Mouse (Mus musculus): ENCODE results near the gene 4930469K13Rik. TPM values are rescaled to one million over a fixed set of nuclear protein-coding genes. Genes with fewer than 3 reads are reported as not detected.
A peak's percentile ranks its signal among the peaks of the same experiment; 100 is the strongest.

The 4930469K13Rik gene
- polyA plus RNA-seq, 1 experiment from 2014 or later: not detected

- H3K4me2 ChIP-seq: no peak overlapping the region
- WGBS (ENCODE audit: insufficient replicate concordance): 65% methylated on average over 3 of the region's 3 CpGs
- no peak overlapping the region for H3K4me3 ChIP-seq (ENCODE audit: low read depth, low read length)
- no peak overlapping the region for H3K9ac ChIP-seq (ENCODE audit: low read depth, low read length)
- H3K27me3 ChIP-seq (ENCODE audit: control insufficient read depth, insufficient read depth, low read length): no peaks in the 10 kb centered on the region
- no peak for ATAC-seq (replicated peaks; ENCODE audit: insufficient number of reproducible peaks, low FRiP score, low TSS enrichment)
- no peaks in the 10 kb centered on the region for H3K4me1 ChIP-seq (ENCODE audit: control insufficient read depth, insufficient read depth, low read length)
- no peaks in the 10 kb centered on the region for H3K36me3 ChIP-seq (ENCODE audit: control insufficient read depth, insufficient read depth, low read length)
- no peaks in the 10 kb centered on the region for H3K9me3 ChIP-seq (replicated peaks; ENCODE audit: control insufficient read depth, low read length)
- H3K27ac ChIP-seq (ENCODE audit: low read depth, low read length): no peak overlapping the region
Measured at GRCm38 (mm10) chr11:34087064-34087463, 11.3 kb downstream of the 4930469K13Rik start.

GRCm38 (mm10) chr11:34086164-34086751 is 12.1 kb downstream of the 4930469K13Rik start:
- H3K4me2 ChIP-seq: no peak overlapping the region
- H3K27ac ChIP-seq (ENCODE audit: low read depth, low read length): no peak overlapping the region
- no peaks in the 10 kb centered on the region for H3K27me3 ChIP-seq (ENCODE audit: control insufficient read depth, insufficient read depth, low read length)
- no peaks in the 10 kb centered on the region for H3K4me1 ChIP-seq (ENCODE audit: control insufficient read depth, insufficient read depth, low read length)
- ATAC-seq (replicated peaks; ENCODE audit: insufficient number of reproducible peaks, low FRiP score, low TSS enrichment): no peak
- H3K9me3 ChIP-seq (replicated peaks; ENCODE audit: control insufficient read depth, low read length): no peaks in the 10 kb centered on the region
- H3K4me3 ChIP-seq (ENCODE audit: low read depth, low read length): no peak overlapping the region
- no peaks in the 10 kb centered on the region for H3K36me3 ChIP-seq (ENCODE audit: control insufficient read depth, insufficient read depth, low read length)
- H3K9ac ChIP-seq (ENCODE audit: low read depth, low read length): no peak overlapping the region
- 65% methylated on average over 8 of the region's 8 CpGs for WGBS (ENCODE audit: insufficient replicate concordance)

GRCm38 (mm10) chr11:34084639-34085038 is 13.7 kb downstream of the 4930469K13Rik start:
- Histone ChIP-seq H3K27me3 (ENCODE audit: control insufficient read depth, insufficient read depth, low read length) (no peaks in the 10 kb centered on the region), H3K9me3 (replicated peaks; ENCODE audit: control insufficient read depth, low read length) (no peaks in the 10 kb centered on the region), H3K9ac (ENCODE audit: low read depth, low read length) (no peak overlapping the region), H3K27ac (ENCODE audit: low read depth, low read length) (no peak overlapping the region), H3K36me3 (ENCODE audit: control insufficient read depth, insufficient read depth, low read length) (no peaks in the 10 kb centered on the region), H3K4me1 (ENCODE audit: control insufficient read depth, insufficient read depth, low read length) (no peaks in the 10 kb centered on the region), H3K4me2 (no peak overlapping the region), H3K4me3 (ENCODE audit: low read depth, low read length) (no peak overlapping the region)
- no peak for ATAC-seq (replicated peaks; ENCODE audit: insufficient number of reproducible peaks, low FRiP score, low TSS enrichment)
- 50% methylated on average over 2 of the region's 2 CpGs for WGBS (ENCODE audit: insufficient replicate concordance)

DNA sequence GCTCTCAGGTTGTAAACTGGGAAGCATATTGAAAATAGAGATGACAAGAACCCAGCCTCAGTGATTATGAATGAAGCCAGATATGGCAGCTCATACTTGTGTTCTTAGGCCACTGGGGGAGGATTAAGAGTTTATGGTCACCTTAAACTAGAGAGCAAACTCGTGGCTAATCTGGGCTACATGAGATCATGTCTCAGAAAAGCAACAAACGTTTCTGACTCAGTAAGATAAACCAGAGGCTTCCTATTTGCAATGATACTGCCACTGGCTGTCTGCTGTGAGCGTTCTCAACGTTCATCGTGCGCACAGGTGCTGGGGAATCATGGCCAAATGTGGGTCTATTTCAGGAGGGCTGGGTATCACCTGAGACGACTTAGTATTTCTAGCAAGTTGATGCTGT is 14.6 kb downstream of the 4930469K13Rik start:
- Histone ChIP-seq H3K36me3 (ENCODE audit: control insufficient read depth, insufficient read depth, low read length) (no peaks in the 10 kb centered on the region), H3K9ac (ENCODE audit: low read depth, low read length) (no peak overlapping the region), H3K4me2 (no peak overlapping the region), H3K4me3 (ENCODE audit: low read depth, low read length) (no peak overlapping the region), H3K4me1 (ENCODE audit: control insufficient read depth, insufficient read depth, low read length) (no peaks in the 10 kb centered on the region), H3K27me3 (ENCODE audit: control insufficient read depth, insufficient read depth, low read length) (no peaks in the 10 kb centered on the region), H3K9me3 (replicated peaks; ENCODE audit: control insufficient read depth, low read length) (no peaks in the 10 kb centered on the region), H3K27ac (ENCODE audit: low read depth, low read length) (no peak overlapping the region)
- no peak for ATAC-seq (replicated peaks; ENCODE audit: insufficient number of reproducible peaks, low FRiP score, low TSS enrichment)
- 43% methylated on average over 7 of the region's 7 CpGs for WGBS (ENCODE audit: insufficient replicate concordance)

GRCm38 (mm10) chr11:34079542-34080464 is 18.6 kb downstream of the 4930469K13Rik start:
- WGBS (ENCODE audit: insufficient replicate concordance): 67% methylated on average over 6 of the region's 6 CpGs
- no peak for ATAC-seq (replicated peaks; ENCODE audit: insufficient number of reproducible peaks, low FRiP score, low TSS enrichment)
- Histone ChIP-seq H3K4me3 (ENCODE audit: low read depth, low read length) (no peak overlapping the region), H3K4me1 (ENCODE audit: control insufficient read depth, insufficient read depth, low read length) (no peaks in the 10 kb centered on the region), H3K36me3 (ENCODE audit: control insufficient read depth, insufficient read depth, low read length) (no peaks in the 10 kb centered on the region), H3K9me3 (replicated peaks; ENCODE audit: control insufficient read depth, low read length) (no peaks in the 10 kb centered on the region), H3K27me3 (ENCODE audit: control insufficient read depth, insufficient read depth, low read length) (no peaks in the 10 kb centered on the region), H3K27ac (ENCODE audit: low read depth, low read length) (no peak overlapping the region), H3K4me2 (no peak overlapping the region), H3K9ac (ENCODE audit: low read depth, low read length) (no peak overlapping the region)

- 81% methylated on average over 7 of the region's 7 CpGs for WGBS (ENCODE audit: insufficient replicate concordance)
- peaks cover 5% of the 10 kb centered on the region; the same call in 1 of the 2 replicates for H3K27me3 ChIP-seq (ENCODE audit: control insufficient read depth, insufficient read depth, low read length)
- H3K9ac ChIP-seq (ENCODE audit: low read depth, low read length): no peak overlapping the region
- no peak for ATAC-seq (replicated peaks; ENCODE audit: insufficient number of reproducible peaks, low FRiP score, low TSS enrichment)
- no peaks in the 10 kb centered on the region for H3K9me3 ChIP-seq (replicated peaks; ENCODE audit: control insufficient read depth, low read length)
- H3K36me3 ChIP-seq (ENCODE audit: control insufficient read depth, insufficient read depth, low read length): no peaks in the 10 kb centered on the region
- no peaks in the 10 kb centered on the region for H3K4me1 ChIP-seq (ENCODE audit: control insufficient read depth, insufficient read depth, low read length)
- no peak overlapping the region for H3K4me3 ChIP-seq (ENCODE audit: low read depth, low read length)
- no peak overlapping the region for H3K27ac ChIP-seq (ENCODE audit: low read depth, low read length)
- no peak overlapping the region for H3K4me2 ChIP-seq
Measured at GRCm38 (mm10) chr11:34078581-34078980, 19.8 kb downstream of the 4930469K13Rik start.

DNA sequence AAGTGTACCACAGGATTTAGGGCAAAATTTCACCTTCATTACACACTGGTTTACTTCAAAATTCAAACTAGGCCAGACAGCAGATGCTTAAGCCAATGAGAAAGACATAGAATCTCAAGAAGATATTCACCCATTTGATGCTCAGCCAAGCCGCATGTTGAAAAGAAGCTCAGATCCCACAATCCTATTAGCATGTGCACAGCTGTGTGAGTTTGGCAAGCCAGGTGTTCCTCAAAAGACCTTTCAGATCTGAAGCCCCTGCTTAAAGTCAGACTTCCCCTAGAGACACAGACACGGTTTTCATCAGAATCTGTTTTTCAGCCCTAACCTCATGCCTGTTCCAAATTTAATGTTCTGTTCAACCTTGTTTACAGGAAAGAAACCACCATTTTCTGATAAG is 20.5 kb downstream of the 4930469K13Rik start:
- no peaks in the 10 kb centered on the region for H3K36me3 ChIP-seq (ENCODE audit: control insufficient read depth, insufficient read depth, low read length)
- ATAC-seq (replicated peaks; ENCODE audit: insufficient number of reproducible peaks, low FRiP score, low TSS enrichment): no peak
- H3K4me1 ChIP-seq (ENCODE audit: control insufficient read depth, insufficient read depth, low read length): no peaks in the 10 kb centered on the region
- H3K27ac ChIP-seq (ENCODE audit: low read depth, low read length): no peak overlapping the region
- peaks cover 5% of the 10 kb centered on the region; the same call in 1 of the 2 replicates for H3K27me3 ChIP-seq (ENCODE audit: control insufficient read depth, insufficient read depth, low read length)
- no peak overlapping the region for H3K4me2 ChIP-seq
- no peaks in the 10 kb centered on the region for H3K9me3 ChIP-seq (replicated peaks; ENCODE audit: control insufficient read depth, low read length)
- H3K4me3 ChIP-seq (ENCODE audit: low read depth, low read length): no peak overlapping the region
- no peak overlapping the region for H3K9ac ChIP-seq (ENCODE audit: low read depth, low read length)
- WGBS (ENCODE audit: insufficient replicate concordance): 63% methylated on average over 2 of the region's 2 CpGs

- H3K4me1 ChIP-seq (ENCODE audit: control insufficient read depth, insufficient read depth, low read length): peaks cover 5% of the 10 kb centered on the region; the same call in 1 of the 2 replicates
- no peaks in the 10 kb centered on the region for H3K9me3 ChIP-seq (replicated peaks; ENCODE audit: control insufficient read depth, low read length)
- H3K36me3 ChIP-seq (ENCODE audit: control insufficient read depth, insufficient read depth, low read length): no peaks in the 10 kb centered on the region
- no peak overlapping the region for H3K27ac ChIP-seq (ENCODE audit: low read depth, low read length)
- H3K9ac ChIP-seq (ENCODE audit: low read depth, low read length): no peak overlapping the region
- peak overlapping the region; percentile 40 for H3K4me2 ChIP-seq
- H3K4me3 ChIP-seq (ENCODE audit: low read depth, low read length): no peak overlapping the region
- H3K27me3 ChIP-seq (ENCODE audit: control insufficient read depth, insufficient read depth, low read length): peaks cover 5% of the 10 kb centered on the region; the same call in 1 of the 2 replicates
- ATAC-seq (replicated peaks; ENCODE audit: insufficient number of reproducible peaks, low FRiP score, low TSS enrichment): no peak
- 11% methylated on average over 15 of the region's 15 CpGs for WGBS (ENCODE audit: insufficient replicate concordance)
Measured at GRCm38 (mm10) chr11:34073776-34074175, 24.6 kb downstream of the 4930469K13Rik start.
